In genomic region chr3:104092759-104093158, GRCm38 (mm10) we compare ENCODE assay signal across 12 mouse cellular contexts.
A peak's percentile ranks its signal among the peaks of the same experiment; 100 is the strongest.
DNase-seq lines count a peak whose midpoint lies in the region; ATAC-seq and TF ChIP-seq lines count a peak whose summit lies in the region.
"Had no signal": no experiment of that assay in that cellular context is flagged by ENCODE, and none has a peak within 500 bp of the region (broad histone marks: within the 10 kb centered on the region; RNA-seq: fewer than 3 reads in every experiment).

No protein-coding gene starts in this region.

- no peaks in the 10 kb centered on the region for H3K9me3 ChIP-seq in stomach, postnatal 0 days (ENCODE audit: control insufficient read depth, low read length)
- H3K9me3 ChIP-seq: limb, embryonic 10.5 days; lung, embryonic 15.5 days had no signal

- TF ChIP-seq CTCF in stomach, postnatal 0 days (IDR thresholded peaks at IDR 0.05; ENCODE audit: low read depth): no peak

- no peak overlapping the region for H3K4me2 ChIP-seq in stomach, postnatal 0 days (replicated peaks; ENCODE audit: low read depth)
- H3K4me2 ChIP-seq: lung, embryonic 15.5 days had no signal

- peak; percentile 72 for ATAC-seq in stomach, postnatal 0 days (ENCODE audit: low FRiP score, low TSS enrichment)
- ATAC-seq: intestine, postnatal 0 days had no signal

- TF ChIP-seq EP300 in stomach, postnatal 0 days (optimal IDR thresholded peaks at IDR 0.05): no peak

- DNase-seq in kidney, postnatal 36 days: peak; percentile 3 to 24
- no peak for DNase-seq in kidney, postnatal 10 days
- peak; percentile 76 for DNase-seq in NIH3T3 (ENCODE audit: low read depth)
- peak; percentile 41 for DNase-seq in induced T-regulatory cell, adult 2 months (ENCODE audit: low read depth)
- no peak for DNase-seq in stomach, postnatal 0 days (ENCODE audit: low spot score)
- no peak for DNase-seq in thymus, adult 18-20 months
- no peak for DNase-seq in left cerebral cortex, adult 9 months (ENCODE audit: low spot score in 2 of 2)
- DNase-seq: adrenal gland, postnatal 25 days; right cerebral cortex, postnatal 25 days had no signal

- H3K36me3 ChIP-seq in stomach, postnatal 0 days (ENCODE audit: control insufficient read depth, insufficient read depth, low read length): no peaks in the 10 kb centered on the region

- no peak overlapping the region for H3K27ac ChIP-seq in stomach, postnatal 0 days (replicated peaks)
- H3K27ac ChIP-seq: limb, embryonic 10.5 days; lung, embryonic 15.5 days had no signal

- no peaks in the 10 kb centered on the region for H3K4me1 ChIP-seq in stomach, postnatal 0 days (replicated peaks; ENCODE audit: control insufficient read depth, insufficient read depth)
- H3K4me1 ChIP-seq: limb, embryonic 10.5 days; lung, embryonic 15.5 days had no signal

- WGBS in stomach, postnatal 0 days: 58% methylated on average over 5 of the region's 5 CpGs

- H3K4me3 ChIP-seq in stomach, postnatal 0 days (ENCODE audit: low read depth, low read length): no peak overlapping the region
- H3K4me3 ChIP-seq: limb, embryonic 10.5 days; lung, embryonic 15.5 days had no signal

- no peak overlapping the region for H3K9ac ChIP-seq in stomach, postnatal 0 days (ENCODE audit: low read length)
- H3K9ac ChIP-seq: lung, embryonic 15.5 days had no signal

- H3K27me3 ChIP-seq in stomach, postnatal 0 days (ENCODE audit: control insufficient read depth, insufficient read depth, low read length): no peaks in the 10 kb centered on the region
- H3K27me3 ChIP-seq: lung, embryonic 15.5 days had no signal

Comparison
In these comparisons a context has a peak if more than half of its experiments do, and no peak if none do; other contexts are left out.
1. DNase-seq: peak in kidney, postnatal 36 days (2 of 2), NIH3T3 (single experiment) and induced T-regulatory cell, adult 2 months (single experiment); none in kidney, postnatal 10 days (single experiment), stomach, postnatal 0 days (single experiment), thymus, adult 18-20 months (0 of 2) and left cerebral cortex, adult 9 months (0 of 2).